Mouse (Mus musculus) MEL (cell line): ENCODE data around the gene Sox5.

ENCODE experiments used
- CHD2 ChIP-seq: IDR thresholded peaks from 2 replicates; pipeline ENCODE4 v1.6.1; 2011; ENCODE audit warnings: low read length, improper control_type of control experiment
- CTCF ChIP-seq, 3 experiments: IDR thresholded peaks in 2 of 3; conservative IDR thresholded peaks in 1 of 3; 2 replicates each; pipeline ENCODE4 v1.5.1; 2011 to 2012; ENCODE audit warnings: low read length in 3 of 3, low read depth in 2 of 3, mild to moderate bottlenecking in 2 of 3, improper control_type of control experiment in 1 of 3, inconsistent platforms in 1 of 3, mixed read lengths in 1 of 3, moderate library complexity in 1 of 3; ENCODE audit not compliant: control insufficient read depth in 1 of 3, insufficient read depth in 1 of 3, poor library complexity in 1 of 3, severe bottlenecking in 1 of 3
- E2F4 ChIP-seq: IDR thresholded peaks from 2 replicates; pipeline ENCODE4 v1.6.1; 2011; ENCODE audit warnings: low read depth, low read length, improper control_type of control experiment, borderline replicate concordance
- ELF1 ChIP-seq: IDR thresholded peaks from 2 replicates; pipeline ENCODE4 v1.6.1; 2014; ENCODE audit warnings: low read depth, mild to moderate bottlenecking, inconsistent platforms, low read length, improper control_type of control experiment, moderate library complexity
- EP300 ChIP-seq, 2 experiments: IDR thresholded peaks; 2 replicates each; pipeline ENCODE4 v1.6.1; 2011; ENCODE audit warnings: improper control_type of control experiment in 2 of 2, low read length in 2 of 2, low read depth in 1 of 2, mild to moderate bottlenecking in 1 of 2
- ETS1 ChIP-seq: IDR thresholded peaks from 2 replicates; pipeline ENCODE4 v1.6.1; 2012; ENCODE audit warnings: low read depth, mild to moderate bottlenecking, inconsistent platforms, low read length, improper control_type of control experiment, moderate library complexity
- USF2 ChIP-seq, 2 experiments: IDR thresholded peaks; 2 replicates each; pipeline ENCODE4 v1.6.1; 2011 to 2012; ENCODE audit warnings: improper control_type of control experiment in 2 of 2, low read length in 2 of 2, borderline replicate concordance in 1 of 2, inconsistent platforms in 1 of 2, low read depth in 1 of 2, mild to moderate bottlenecking in 1 of 2; ENCODE audit not compliant: insufficient read depth in 1 of 2

GRCm38 (mm10) chr6:144720846-144721245, 60.9 kb downstream of the Sox5 start:
- TF ChIP-seq ETS1 (no peak), EP300 (IDR thresholded peaks at IDR 0.05; ENCODE audit: low read depth in 1 of 2, low read length in 2 of 2) (no peak), CHD2 (no peak), CTCF (IDR thresholded peaks at IDR 0.05 in 2 of 3, conservative IDR thresholded peaks at IDR 0.05 in 1 of 3; ENCODE audit: control insufficient read depth in 1 of 3, insufficient read depth in 1 of 3, low read depth in 2 of 3, low read length in 3 of 3, poor library complexity in 1 of 3, severe bottlenecking in 1 of 3) (no peak), USF2 (IDR thresholded peaks at IDR 0.05; ENCODE audit: borderline replicate concordance in 1 of 2, insufficient read depth in 1 of 2, low read depth in 1 of 2, low read length in 2 of 2) (no peak), ELF1 (no peak), E2F4 (no peak)
